Mouse (Mus musculus) heart, adult 2 months (tissue): ENCODE data around the gene Ndufa3.

Source experiments
- CTCF ChIP-seq: fragments of 200-600 bp; IDR thresholded peaks from 2 replicates; pipeline ENCODE4 v1.8.1; 2022; ENCODE audit warnings: antibody characterized with exemption, mild to moderate bottlenecking, moderate library complexity
- EP300 ChIP-seq: fragments of 200-500 bp; IDR thresholded peaks from 2 replicates; pipeline ENCODE4 v1.6.1; 2011; ENCODE audit warnings: low read depth, low read length, control low read depth; ENCODE audit not compliant: insufficient read depth
- POLR2A ChIP-seq: fragments of 200-500 bp; IDR thresholded peaks from 2 replicates; pipeline ENCODE4 v1.6.1; 2011; ENCODE audit warnings: mild to moderate bottlenecking, low read depth, low read length, control low read depth; ENCODE audit not compliant: insufficient read depth

DNA sequence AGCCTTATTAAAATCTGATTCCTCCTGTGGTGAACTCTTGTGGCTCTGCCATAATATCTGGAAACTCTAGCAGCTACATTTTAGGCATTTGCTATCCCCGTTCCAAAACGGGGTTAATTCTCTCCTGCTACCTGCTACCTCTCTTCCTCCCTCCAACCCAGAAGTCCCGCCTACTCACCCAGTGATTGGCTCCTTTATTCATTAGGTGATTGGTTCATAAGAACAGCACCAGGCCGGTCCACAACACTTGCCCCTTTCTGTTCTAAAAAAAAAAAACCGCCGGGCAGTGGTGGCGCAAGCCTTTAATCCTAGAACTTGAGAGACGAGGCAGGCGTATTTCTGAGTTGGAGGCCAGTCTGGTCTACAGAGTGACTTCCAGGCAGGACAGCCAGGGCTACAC, 22.0 kb upstream of the Ndufa3 start:
- no peak for TF ChIP-seq CTCF
- TF ChIP-seq EP300: no peak
- no peak for TF ChIP-seq POLR2A
